Mouse (Mus musculus) midbrain, embryonic 10.5 days (tissue): Measurements from ENCODE around the gene Nefh. TPM values are rescaled to one million over a fixed set of nuclear protein-coding genes. Genes with fewer than 3 reads are reported as not detected.

Experiments
- DNase-seq: peaks from one replicate; pipeline ENCODE4 v3.0.0-alpha.2; 2017; ENCODE audit warnings: low spot score
- H3K27ac ChIP-seq: fragments of 300-500 bp; sonication (generic); replicated peaks from 2 replicates; pipeline ENCODE4 v1.5.1; 2016; ENCODE audit warnings: mild to moderate bottlenecking
- H3K27me3 ChIP-seq: fragments of 300-500 bp; sonication (generic); 2 replicates; pipeline ENCODE4 v1.6.1; 2016; ENCODE audit warnings: low read depth, mild to moderate bottlenecking; ENCODE audit not compliant: poor library complexity, severe bottlenecking
- H3K36me3 ChIP-seq: fragments of 300-500 bp; sonication (generic); 2 replicates; pipeline ENCODE4 v1.6.1; 2016; ENCODE audit warnings: mild to moderate bottlenecking, moderate library complexity
- H3K4me1 ChIP-seq: fragments of 300-500 bp; sonication (generic); 2 replicates; pipeline ENCODE4 v1.6.1; 2016
- H3K4me3 ChIP-seq: fragments of 300-500 bp; sonication (generic); 2 replicates; pipeline ENCODE4 v1.5.1; 2016; ENCODE audit warnings: mild to moderate bottlenecking, moderate library complexity
- H3K9me3 ChIP-seq: fragments of 300-500 bp; sonication (generic); replicated peaks from 2 replicates; pipeline ENCODE4 v1.6.1; 2016; ENCODE audit warnings: mild to moderate bottlenecking
- WGBS: fragments of 180-500 bp; shearing (Covaris S2); methylation state at CpG from one replicate; pipeline ENCODE4 v1.1.7; 2016; 5-methylcytosine and 5-hydroxymethylcytosine counted together
- polyA plus RNA-seq: library from polyadenylated mRNA; unstranded; fragments of >200 nt; fragmentation: Nextera tagmentation; extraction: Ambion mirVana; gene quantifications from 2 replicates; pipeline ENCODE4 v1.2.1, GENCODE M21; 2016

The Nefh gene
- polyA plus RNA-seq, 1 experiment from 2014 or later: 0.23 TPM

DNA sequence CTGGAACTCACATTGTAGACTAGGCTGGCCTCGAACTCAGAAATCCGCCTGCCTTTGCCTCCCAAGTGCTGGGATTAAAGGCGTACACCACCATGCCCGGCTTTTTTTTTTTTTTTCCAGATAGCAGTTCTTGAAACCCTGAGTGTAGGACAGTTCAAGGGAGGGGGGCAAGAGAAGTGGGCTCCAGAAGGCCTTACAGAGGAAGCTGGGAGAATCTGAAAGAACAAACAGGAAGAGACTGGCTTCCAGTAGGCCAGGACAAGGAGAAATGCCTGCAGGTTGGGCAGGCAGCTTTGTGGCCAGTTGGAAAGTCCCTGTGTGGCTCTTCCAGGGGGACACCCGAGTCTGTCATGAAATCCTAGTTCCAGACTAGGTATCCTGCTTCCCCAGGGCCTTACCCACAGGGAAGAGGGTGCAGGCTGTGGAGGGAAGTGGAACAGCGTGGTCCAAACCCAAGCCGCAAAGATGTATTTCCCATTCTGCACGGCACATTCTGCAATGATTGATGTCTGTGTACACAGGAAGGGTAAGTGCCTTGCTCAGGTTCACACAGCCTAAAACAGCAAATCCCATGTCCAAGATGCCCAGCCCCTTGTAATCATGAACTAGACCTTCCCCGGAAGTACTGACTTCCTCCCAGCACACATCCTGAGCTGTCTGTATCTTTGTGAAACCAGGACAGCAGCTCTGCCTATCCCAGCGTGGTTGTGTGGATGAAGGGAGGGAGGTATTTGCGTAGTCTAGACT lies 26.7 kb upstream of the Nefh start:
- Histone ChIP-seq H3K27ac (no peak overlapping the region), H3K9me3 (no peaks in the 10 kb centered on the region), H3K36me3 (no peaks in the 10 kb centered on the region), H3K27me3 (peaks cover 14% of the 10 kb centered on the region; the same call in 1 of the 2 replicates), H3K4me1 (peaks cover 4% of the 10 kb centered on the region; the same call in 1 of the 2 replicates), H3K4me3 (no peak overlapping the region)
- WGBS: 83% methylated on average over 11 of the region's 11 CpGs
- DNase-seq: no peak

GRCm38 (mm10) chr11:4973871-4974256 lies 26.0 kb upstream of the Nefh start:
- no peaks in the 10 kb centered on the region for H3K9me3 ChIP-seq
- H3K36me3 ChIP-seq: no peaks in the 10 kb centered on the region
- DNase-seq: no peak
- peaks cover 4% of the 10 kb centered on the region; the same call in 1 of the 2 replicates for H3K4me1 ChIP-seq
- H3K4me3 ChIP-seq: no peak overlapping the region
- H3K27me3 ChIP-seq: peaks cover 14% of the 10 kb centered on the region; the same call in 1 of the 2 replicates
- H3K27ac ChIP-seq: no peak overlapping the region
- WGBS: 92% methylated on average over 2 of the region's 2 CpGs

GRCm38 (mm10) chr11:4972967-4973870 lies 25.4 kb upstream of the Nefh start:
- H3K9me3 ChIP-seq: no peaks in the 10 kb centered on the region
- DNase-seq: peak; percentile 53
- H3K4me1 ChIP-seq: peaks cover 4% of the 10 kb centered on the region; the same call in 1 of the 2 replicates
- no peaks in the 10 kb centered on the region for H3K36me3 ChIP-seq
- no peak overlapping the region for H3K27ac ChIP-seq
- 64% methylated on average over 13 of the region's 13 CpGs for WGBS
- H3K27me3 ChIP-seq: peaks cover 14% of the 10 kb centered on the region; the same call in 1 of the 2 replicates
- H3K4me3 ChIP-seq: no peak overlapping the region

DNA sequence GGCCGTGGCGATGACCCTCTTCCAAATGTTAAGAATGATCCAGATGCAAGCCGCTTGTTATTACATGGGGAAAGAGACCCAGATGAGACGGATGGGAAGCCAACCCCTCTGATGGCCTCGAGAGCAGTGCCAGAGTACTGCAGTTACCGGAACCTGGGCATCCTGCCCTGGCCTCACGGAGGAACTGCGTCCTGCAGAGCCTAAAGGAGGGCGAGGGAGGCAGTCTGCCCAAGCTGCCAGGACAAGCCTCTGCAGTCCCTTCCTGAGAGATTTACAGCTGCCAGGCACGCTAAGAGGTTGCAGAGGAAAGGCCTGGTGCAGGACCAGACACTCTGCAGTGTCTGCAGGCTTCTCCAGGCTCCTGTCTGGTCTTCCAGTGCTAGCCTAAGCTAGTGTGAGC lies 20.5 kb upstream of the Nefh start:
- Histone ChIP-seq H3K27me3 (no peaks in the 10 kb centered on the region), H3K27ac (no peak overlapping the region), H3K9me3 (no peaks in the 10 kb centered on the region), H3K36me3 (no peaks in the 10 kb centered on the region), H3K4me1 (0 out of 2 replicates have a peak, but pooled peaks cover 9% of the 10 kb centered on the region), H3K4me3 (no peak overlapping the region)
- 80% methylated on average over 10 of the region's 10 CpGs for WGBS
- no peak for DNase-seq

GRCm38 (mm10) chr11:4967549-4967948 lies 19.7 kb upstream of the Nefh start:
- Histone ChIP-seq H3K4me1 (0 out of 2 replicates have a peak, but pooled peaks cover 9% of the 10 kb centered on the region), H3K9me3 (no peaks in the 10 kb centered on the region), H3K27ac (no peak overlapping the region), H3K36me3 (no peaks in the 10 kb centered on the region), H3K4me3 (no peak overlapping the region), H3K27me3 (no peaks in the 10 kb centered on the region)
- WGBS: 61% methylated on average over 2 of the region's 2 CpGs
- DNase-seq: no peak

- H3K4me3 ChIP-seq: no peak overlapping the region
- H3K36me3 ChIP-seq: no peaks in the 10 kb centered on the region
- no peaks in the 10 kb centered on the region for H3K9me3 ChIP-seq
- H3K4me1 ChIP-seq: 0 out of 2 replicates have a peak, but pooled peaks cover 9% of the 10 kb centered on the region
- no peaks in the 10 kb centered on the region for H3K27me3 ChIP-seq
- no peak for DNase-seq
- no peak overlapping the region for H3K27ac ChIP-seq
- WGBS: 57% methylated on average over 5 of the region's 5 CpGs
Observed at GRCm38 (mm10) chr11:4966888-4967287, 19.0 kb upstream of the Nefh start.

- 0 out of 2 replicates have a peak, but pooled peaks cover 9% of the 10 kb centered on the region for H3K4me1 ChIP-seq
- DNase-seq: no peak
- WGBS: 57% methylated on average over 2 of the region's 2 CpGs
Observed at GRCm38 (mm10) chr11:4966325-4966724, 18.5 kb upstream of the Nefh start.

GRCm38 (mm10) chr11:4963099-4963808 lies 15.4 kb upstream of the Nefh start:
- 0 out of 2 replicates have a peak, but pooled peaks cover 9% of the 10 kb centered on the region for H3K4me1 ChIP-seq
- H3K9me3 ChIP-seq: no peaks in the 10 kb centered on the region
- no peaks in the 10 kb centered on the region for H3K27me3 ChIP-seq
- no peak for DNase-seq
- no peaks in the 10 kb centered on the region for H3K36me3 ChIP-seq
- H3K27ac ChIP-seq: no peak overlapping the region
- WGBS: 61% methylated on average over 6 of the region's 6 CpGs
- H3K4me3 ChIP-seq: no peak overlapping the region

More at GRCm38 (mm10) chr11:4966325-4966724, 18.5 kb upstream of the Nefh start:
- Histone ChIP-seq H3K27ac (no peak overlapping the region), H3K4me3 (no peak overlapping the region), H3K27me3 (no peaks in the 10 kb centered on the region), H3K9me3 (no peaks in the 10 kb centered on the region), H3K36me3 (no peaks in the 10 kb centered on the region)

DNA sequence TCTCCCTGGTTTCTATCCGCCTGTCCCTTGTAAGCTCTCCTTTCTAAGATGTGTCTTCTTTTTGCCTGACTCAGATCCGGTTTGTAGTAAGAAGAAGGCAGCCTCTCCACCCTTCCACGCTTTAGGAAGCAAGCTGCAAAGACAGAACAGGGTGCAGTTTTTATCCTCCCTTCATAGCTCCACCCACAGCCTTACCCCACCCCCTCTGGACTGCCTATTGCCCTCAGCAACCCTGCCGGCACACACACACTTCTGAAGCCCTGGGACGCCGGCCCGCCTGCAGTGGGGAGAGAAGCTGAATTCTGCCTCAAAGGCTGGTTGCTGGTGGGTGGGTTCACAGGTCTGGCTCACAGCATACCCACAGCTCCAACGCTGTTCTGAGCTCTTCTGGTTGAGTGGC lies 6.1 kb upstream of the Nefh start:
- Histone ChIP-seq H3K36me3 (no peaks in the 10 kb centered on the region), H3K9me3 (no peaks in the 10 kb centered on the region), H3K4me3 (peak overlapping the region; percentile 20), H3K27ac (no peak overlapping the region), H3K4me1 (peaks cover 19% of the 10 kb centered on the region), H3K27me3 (peaks cover 54% of the 10 kb centered on the region)
- WGBS: 2% methylated on average over 8 of the region's 8 CpGs
- DNase-seq: no peak

DNA sequence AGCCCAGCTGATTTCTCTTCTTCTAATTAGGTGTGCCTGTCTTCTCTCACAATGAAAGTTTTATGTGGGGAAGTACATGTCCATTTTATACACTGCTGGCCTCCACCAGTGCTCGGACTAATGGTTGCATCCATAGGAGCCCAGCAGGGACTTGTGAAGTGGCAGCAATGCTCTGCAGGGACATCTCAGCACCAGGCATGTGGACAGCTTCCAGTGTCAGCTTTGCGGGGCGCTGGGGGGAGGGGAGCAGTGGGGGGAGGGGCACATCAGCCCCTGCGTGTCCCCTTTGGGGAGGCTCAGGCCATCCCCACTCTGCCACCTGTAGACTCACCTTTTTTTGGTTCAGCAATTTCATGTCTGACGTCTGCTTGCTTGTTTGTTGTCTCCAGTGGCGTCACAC lies 5.5 kb upstream of the Nefh start:
- H3K4me3 ChIP-seq: peak overlapping the region; percentile 20; the same call in 1 of the 2 replicates

DNA sequence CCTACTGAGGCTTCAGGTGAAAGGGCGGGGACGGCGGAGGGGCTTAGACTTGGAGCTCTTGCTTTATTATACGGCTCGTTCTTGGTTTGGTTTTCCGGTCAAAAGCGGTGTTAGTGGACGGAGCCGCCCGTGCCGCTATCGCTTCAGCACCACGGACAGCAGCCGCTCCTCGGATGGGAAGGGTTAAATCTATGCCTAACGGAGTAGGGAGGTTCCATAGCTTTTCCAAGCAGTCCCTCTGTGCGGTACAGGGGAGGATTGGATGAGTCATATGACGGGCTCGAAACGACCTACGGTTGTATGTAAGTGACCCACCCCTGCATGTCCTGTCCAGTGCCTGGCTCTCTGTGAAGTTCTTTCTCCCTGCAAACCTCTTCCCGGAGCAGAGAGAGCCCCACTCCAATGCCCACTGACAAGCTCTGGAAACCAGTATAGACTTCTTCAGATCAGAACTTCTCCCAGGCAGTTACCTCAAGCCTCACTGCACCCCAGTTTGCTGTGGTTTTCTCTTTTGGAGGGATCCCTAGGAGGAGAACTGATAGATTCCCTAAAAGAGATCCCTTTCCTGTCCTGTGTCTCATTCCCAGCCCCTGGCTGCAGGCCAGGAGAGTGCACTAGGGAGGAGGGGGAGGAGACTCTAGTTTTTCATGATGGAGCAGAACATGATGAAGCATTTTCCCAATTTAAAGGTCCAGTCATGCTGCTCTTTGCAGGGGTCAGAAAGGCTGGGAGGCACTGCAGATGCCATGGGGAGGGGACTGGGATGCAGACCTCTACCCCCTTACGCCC lies 1.6 kb upstream of the Nefh start:
- H3K4me3 ChIP-seq: no peak overlapping the region
- peak; percentile 82 for DNase-seq
- H3K9me3 ChIP-seq: 0 out of 2 replicates have a peak, but pooled peaks cover 5% of the 10 kb centered on the region
- WGBS: 6% methylated on average over 23 of the region's 23 CpGs
- peaks cover 41% of the 10 kb centered on the region for H3K4me1 ChIP-seq
- H3K27me3 ChIP-seq: peaks cover 99% of the 10 kb centered on the region
- no peaks in the 10 kb centered on the region for H3K36me3 ChIP-seq
- H3K27ac ChIP-seq: no peak overlapping the region

More for the DNA sequence above, 5.5 kb upstream of the Nefh start:
- peaks cover 60% of the 10 kb centered on the region for H3K27me3 ChIP-seq
- H3K4me1 ChIP-seq: peaks cover 21% of the 10 kb centered on the region
- no peaks in the 10 kb centered on the region for H3K9me3 ChIP-seq
- WGBS: under 1% methylated on average over 6 of the region's 6 CpGs
- no peak overlapping the region for H3K27ac ChIP-seq
- no peak for DNase-seq
- H3K36me3 ChIP-seq: no peaks in the 10 kb centered on the region
